Mouse (Mus musculus): ENCODE measurements at regions not wholly inside any gene's neighbourhood (a gene's known extent, or its start where the extent isn't known, plus 50 kb on each side); places are given as distances from the start of the nearest gene placed in this dataset.

DNA sequence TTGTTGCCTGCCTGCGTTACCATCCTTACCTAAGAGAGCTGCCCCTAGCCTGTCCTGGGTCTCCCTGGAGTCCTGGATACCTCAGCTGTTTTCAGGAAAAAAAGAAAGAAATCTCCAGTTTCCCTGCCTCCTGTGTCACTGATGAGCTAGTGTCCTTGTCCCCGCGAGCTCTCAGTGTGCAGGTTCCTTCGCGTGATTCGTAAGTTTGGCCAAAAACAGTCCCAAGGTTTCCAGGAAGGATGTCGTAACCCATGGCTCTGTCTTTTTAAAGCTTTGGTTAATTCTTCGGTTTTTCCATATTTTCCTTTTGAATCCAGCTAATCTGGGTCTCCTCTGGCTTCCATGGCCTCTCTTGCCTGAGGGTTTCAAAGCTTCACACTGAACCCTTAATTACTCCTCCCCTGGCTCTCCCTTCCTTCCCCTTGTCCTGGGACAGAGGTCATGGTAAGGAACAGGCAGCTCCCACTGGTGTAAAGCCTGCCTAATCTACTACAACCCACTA, 178.5 kb downstream of the Cand1 start:
- no peak for TF ChIP-seq CTCF (IDR thresholded peaks at IDR 0.05; ENCODE audit: control insufficient read depth, insufficient read depth, insufficient read length)
- TF ChIP-seq MAX (IDR thresholded peaks at IDR 0.05) = no peak
- no peak for TF ChIP-seq CEBPB (IDR thresholded peaks at IDR 0.05; ENCODE audit: low read depth)
- no peak for TF ChIP-seq FOSL1 (IDR thresholded peaks at IDR 0.05; ENCODE audit: insufficient read depth, low read length, poor library complexity, severe bottlenecking)

Data from C2C12 (cell line).